8 mouse cellular contexts compared by ENCODE assay signal in the genomic region with DNA sequence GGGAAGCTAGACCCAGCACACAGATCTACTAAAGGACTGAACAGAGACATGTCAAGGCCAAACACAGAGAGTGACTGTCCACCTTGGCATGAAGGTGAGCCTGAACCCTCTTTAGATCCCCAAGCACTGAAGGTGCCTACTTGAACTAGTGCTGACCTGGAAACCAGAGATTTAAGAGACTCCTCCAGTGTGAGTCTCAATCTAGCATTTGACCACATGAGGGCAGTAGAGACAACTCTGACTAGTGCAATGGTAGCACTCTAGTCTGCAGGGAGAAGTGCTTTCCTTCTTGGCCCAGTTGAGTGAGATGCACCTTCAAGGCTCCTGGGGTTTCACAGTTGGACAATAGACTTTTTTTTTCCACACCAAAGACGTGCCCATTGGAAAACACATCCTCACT. TPM values are rescaled to one million over a fixed set of nuclear protein-coding genes. Genes with fewer than 3 reads are reported as not detected.
A peak's percentile ranks its signal among the peaks of the same experiment; 100 is the strongest.
DNase-seq lines count a peak whose midpoint lies in the region; ATAC-seq and TF ChIP-seq lines count a peak whose summit lies in the region.

No protein-coding gene starts in this region.

- peak; percentile 87 for TF ChIP-seq CTCF in heart, adult 2 months (IDR thresholded peaks at IDR 0.05)
- peak; percentile 31 for TF ChIP-seq CTCF in ES-Bruce4 (IDR thresholded peaks at IDR 0.05; ENCODE audit: low read depth, low read length)
- peak; percentile 63; the same call in 1 of the 2 replicates for TF ChIP-seq CTCF in cerebellum, adult 2 months (IDR thresholded peaks at IDR 0.05; ENCODE audit: borderline replicate concordance, insufficient read depth, low read depth, low read length)

- H3K9me3 ChIP-seq in ES-Bruce4 (replicated peaks; ENCODE audit: control insufficient read depth, insufficient read depth, low read length, poor library complexity, severe bottlenecking): no peaks in the 10 kb centered on the region
- no peaks in the 10 kb centered on the region for H3K9me3 ChIP-seq in midbrain, embryonic 15.5 days

- 0 out of 2 replicates have a peak, but pooled peaks have one; percentile 54 for ATAC-seq in midbrain, embryonic 15.5 days (replicated peaks)

- H3K27ac ChIP-seq in heart, adult 2 months: no peak overlapping the region
- H3K27ac ChIP-seq in ES-Bruce4 (ENCODE audit: insufficient read depth, low read length): no peak overlapping the region
- no peak overlapping the region for H3K27ac ChIP-seq in cerebellum, adult 2 months (ENCODE audit: insufficient read depth, low read length)
- H3K27ac ChIP-seq in midbrain, embryonic 15.5 days: no peak overlapping the region

- TF ChIP-seq POLR2A in heart, adult 2 months (IDR thresholded peaks at IDR 0.05; ENCODE audit: insufficient read depth, low read depth, low read length): no peak
- no peak for TF ChIP-seq POLR2A in ES-Bruce4 (IDR thresholded peaks at IDR 0.05; ENCODE audit: insufficient read depth, low read length)
- no peak for TF ChIP-seq POLR2A in cerebellum, adult 2 months (IDR thresholded peaks at IDR 0.05; ENCODE audit: borderline replicate concordance, insufficient read depth, low read length)

- no peaks in the 10 kb centered on the region for H3K36me3 ChIP-seq in heart, adult 2 months (ENCODE audit: control insufficient read depth, insufficient read depth, low read length)
- no peaks in the 10 kb centered on the region for H3K36me3 ChIP-seq in ES-Bruce4 (ENCODE audit: control insufficient read depth, insufficient read depth, low read length, poor library complexity, severe bottlenecking)
- H3K36me3 ChIP-seq in midbrain, embryonic 15.5 days (replicated peaks): peaks cover 16% of the 10 kb centered on the region; the same call in 1 of the 2 replicates

- no peak overlapping the region for H3K4me2 ChIP-seq in midbrain, embryonic 15.5 days

- H3K4me3 ChIP-seq in heart, adult 2 months: no peak overlapping the region
- H3K4me3 ChIP-seq in ES-Bruce4 (ENCODE audit: low read depth, low read length): no peak overlapping the region
- H3K4me3 ChIP-seq in cerebellum, adult 2 months (replicated peaks; ENCODE audit: insufficient read depth, low read depth, low read length): no peak overlapping the region
- no peak overlapping the region for H3K4me3 ChIP-seq in midbrain, embryonic 15.5 days

- H3K27me3 ChIP-seq in heart, adult 2 months (ENCODE audit: control insufficient read depth, insufficient read depth, low read length): no peaks in the 10 kb centered on the region
- no peaks in the 10 kb centered on the region for H3K27me3 ChIP-seq in ES-Bruce4 (ENCODE audit: control insufficient read depth, insufficient read depth, low read length, poor library complexity, severe bottlenecking)
- H3K27me3 ChIP-seq in cerebellum, adult 2 months (ENCODE audit: control insufficient read depth, insufficient read depth, low read length): no peaks in the 10 kb centered on the region
- H3K27me3 ChIP-seq in midbrain, embryonic 15.5 days (replicated peaks): no peaks in the 10 kb centered on the region

- H3K79me2 ChIP-seq in heart, adult 2 months (replicated peaks; ENCODE audit: control insufficient read depth, insufficient read depth, low read length): no peaks in the 10 kb centered on the region

- intact Hi-C loops in heart, adult 2 months (cut with DNase I): loop anchor here (2.0 to 5.0 kb wide), 2 partner anchors 204 to 993 kb away; no protein-coding TSS in a partner anchor
- intact Hi-C loops in gastrocnemius, postnatal 14 days (cut with DNase I; ENCODE audit: low total_unique reads): loop anchor here (5.0 kb wide), 1 partner anchor 118 kb away; no protein-coding TSS in a partner anchor
- intact Hi-C loops in left cerebral cortex, postnatal 14 days (cut with DNase I): loop anchor here (2.0 kb wide), 1 partner anchor 204 kb away; no protein-coding TSS in a partner anchor

- H3K4me1 ChIP-seq in heart, adult 2 months (ENCODE audit: control insufficient read depth, insufficient read depth, low read length): no peaks in the 10 kb centered on the region
- H3K4me1 ChIP-seq in ES-Bruce4 (ENCODE audit: control insufficient read depth, insufficient read depth, low read length): no peaks in the 10 kb centered on the region
- H3K4me1 ChIP-seq in cerebellum, adult 2 months (ENCODE audit: control insufficient read depth, insufficient read depth, low read length): peaks cover 30% of the 10 kb centered on the region
- 0 out of 2 replicates have a peak, but pooled peaks cover 3% of the 10 kb centered on the region for H3K4me1 ChIP-seq in midbrain, embryonic 15.5 days

- no peak for TF ChIP-seq EP300 in heart, adult 2 months (IDR thresholded peaks at IDR 0.05; ENCODE audit: insufficient read depth, low read depth, low read length)
- TF ChIP-seq EP300 in ES-Bruce4 (IDR thresholded peaks at IDR 0.05; ENCODE audit: insufficient read depth, low read depth, low read length): no peak

- DNase-seq in heart, adult 2 months: peak in 1 of 2 experiments; percentile 24
- no peak for DNase-seq in heart, adult 11 months
- peak; percentile 56 to 77 for DNase-seq in cerebellum, adult 2 months
- peak; percentile 36 for DNase-seq in gastrocnemius, postnatal 14 days
- peak; percentile 75 to 79 for DNase-seq in left cerebral cortex, postnatal 14 days (ENCODE audit: low spot score in 2 of 2)
- DNase-seq in thymus, postnatal 14 days: peak; percentile 72

- 36% methylated on average over 1 of the region's 1 CpGs for WGBS in heart, adult 2 months
- 43% methylated on average over 1 of the region's 1 CpGs for WGBS in cerebellum, adult 2 months
- 44% methylated on average over 1 of the region's 1 CpGs for WGBS in midbrain, embryonic 15.5 days

- H3K9ac ChIP-seq in heart, adult 2 months (ENCODE audit: low read depth, low read length): no peak overlapping the region
- no peak overlapping the region for H3K9ac ChIP-seq in ES-Bruce4 (ENCODE audit: low read depth, poor library complexity, severe bottlenecking)
- no peak overlapping the region for H3K9ac ChIP-seq in midbrain, embryonic 15.5 days

RNA-seq across cellular contexts. Expression of gene Cd276, which starts 20.5 kb away (rescaled TPM):
- total RNA-seq in heart, adult 2 months (2021): 1 to 10 TPM; 8.5 to 10.0 TPM
- 7.1 and 7.8 TPM in 2 replicates for polyA plus RNA-seq in heart, adult 2 months (2012; rRNA removed)
- polyA plus RNA-seq in ES-Bruce4 (2011; ENCODE audit: insufficient read depth, insufficient read length, low read depth, missing spikeins): 51.1 and 56.9 TPM in 2 replicates
- polyA plus RNA-seq in cerebellum, adult 2 months (2012; rRNA removed): 6.4 and 6.9 TPM in 2 replicates
- 10 to 100 TPM; 15.6 to 25.1 TPM for total RNA-seq in gastrocnemius, postnatal 14 days (2021)
- 10 to 100 TPM; 13.2 to 14.6 TPM for total RNA-seq in left cerebral cortex, postnatal 14 days (2021)
- polyA plus RNA-seq in midbrain, embryonic 15.5 days (2015; fragmentation: Nextera tagmentation; extraction: Ambion mirVana): 33.2 and 35.1 TPM in 2 replicates

RNA-seq across cellular contexts. Expression of gene Insyn1, which starts 46.4 kb away (rescaled TPM):
- total RNA-seq in heart, adult 2 months (2021): 10 to 100 TPM; 23.6 to 26.1 TPM
- polyA plus RNA-seq in heart, adult 2 months (2012; rRNA removed): 13.4 and 17.2 TPM in 2 replicates
- polyA plus RNA-seq in ES-Bruce4 (2011; ENCODE audit: insufficient read depth, insufficient read length, low read depth, missing spikeins): 2.2 and 3.8 TPM in 2 replicates
- 147 and 149 TPM in 2 replicates for polyA plus RNA-seq in cerebellum, adult 2 months (2012; rRNA removed)
- total RNA-seq in gastrocnemius, postnatal 14 days (2021): 1 to 10 TPM; 6.4 to 7.1 TPM
- total RNA-seq in left cerebral cortex, postnatal 14 days (2021): 100 to 1,000 TPM; 155 to 173 TPM
- polyA plus RNA-seq in midbrain, embryonic 15.5 days (2015; fragmentation: Nextera tagmentation; extraction: Ambion mirVana): 10.9 and 14.2 TPM in 2 replicates

RNA-seq across cellular contexts. Expression of gene Nptn, which starts 47.3 kb away (rescaled TPM):
- 100 to 1,000 TPM; 123 to 124 TPM for total RNA-seq in heart, adult 2 months (2021)
- 282 and 290 TPM in 2 replicates for polyA plus RNA-seq in heart, adult 2 months (2012; rRNA removed)
- 91.4 and 93.4 TPM in 2 replicates for polyA plus RNA-seq in ES-Bruce4 (2011; ENCODE audit: insufficient read depth, insufficient read length, low read depth, missing spikeins)
- 1,284 and 1,476 TPM in 2 replicates for polyA plus RNA-seq in cerebellum, adult 2 months (2012; rRNA removed)
- total RNA-seq in gastrocnemius, postnatal 14 days (2021): 100 to 1,000 TPM in 1 of 2 experiments, 10 to 100 TPM in 1; 91.0 to 101 TPM
- total RNA-seq in left cerebral cortex, postnatal 14 days (2021): 1,000 to 10,000 TPM in 1 of 2 experiments, 100 to 1,000 TPM in 1; 987 to 1,013 TPM
- polyA plus RNA-seq in midbrain, embryonic 15.5 days (2015; fragmentation: Nextera tagmentation; extraction: Ambion mirVana): 144 and 149 TPM in 2 replicates

Comparison
In these comparisons a context has a peak if more than half of its experiments do, and no peak if none do; other contexts are left out.
1. CTCF ChIP-seq: peak in every context shown above with its lines; median percentile 87 in heart, adult 2 months; 63 in cerebellum, adult 2 months; 31 in ES-Bruce4.